Mouse (Mus musculus) left cerebral cortex, postnatal 25 days (tissue): ENCODE measurements around the gene Zfp759. TPM values are rescaled to one million over a fixed set of nuclear protein-coding genes. Genes with fewer than 3 reads are reported as not detected.

ENCODE experiments used
- total RNA-seq, 2 experiments: library from RNA; stranded (reverse); gene quantifications; 2 replicates each; pipeline ENCODE4 v1.2.3; 2021

The Zfp759 gene
- total RNA-seq, 2 experiments from 2014 or later = 9.9 to 12.1 TPM

Other genes starting within 250 kb of the Zfp759 start
- 1 to 10 TPM; 2.8 to 3.6 TPM for gene Gm10767, start 216.7 kb upstream of the Zfp759 start, total RNA-seq
- gene Zfp712, start 60.5 kb upstream of the Zfp759 start, total RNA-seq = 1 to 10 TPM; 5.3 to 6.4 TPM
- gene Zfp708, start 23.7 kb upstream of the Zfp759 start, total RNA-seq = 1 to 10 TPM; 2.3 to 2.5 TPM
- gene Gm28557, start 13.1 kb upstream of the Zfp759 start, total RNA-seq = 1 to 10 TPM; 2.0 to 2.2 TPM
- gene Rslcan18, start 5.4 kb upstream of the Zfp759 start, total RNA-seq = under 1 TPM; 0.30 to 0.69 TPM
- 1 to 10 TPM; 4.1 to 4.8 TPM for gene Rsl1, start 51.5 kb downstream of the Zfp759 start, total RNA-seq
- gene Zfp455, start 72.8 kb downstream of the Zfp759 start, total RNA-seq = 1 to 10 TPM; 3.7 to 3.8 TPM
- 10 to 100 TPM; 19.6 to 24.5 TPM for gene Zfp458, start 156.8 kb downstream of the Zfp759 start, total RNA-seq
- gene Zfp457, start 184.8 kb downstream of the Zfp759 start, total RNA-seq = 1 to 10 TPM; 5.5 to 5.8 TPM
- 1 to 10 TPM; 2.6 to 3.0 TPM for gene Zfp595, start 210.9 kb downstream of the Zfp759 start, total RNA-seq
- gene Gm28044, start 238.9 kb downstream of the Zfp759 start, total RNA-seq = 1 to 10 TPM; 1.0 to 1.1 TPM
- under 1 TPM; 0.85 to 0.89 TPM for gene Zfp953, start 238.9 kb downstream of the Zfp759 start, total RNA-seq